Mouse (Mus musculus) bone marrow, adult 2 months (tissue): Measurements from ENCODE around the gene Vmn2r24.

Experiments used
- CTCF ChIP-seq: fragments of 200-500 bp; IDR thresholded peaks from 2 replicates; pipeline ENCODE4 v1.5.1; 2011; ENCODE audit warnings: low read length, control low read depth; ENCODE audit not compliant: control insufficient read depth, insufficient read depth
- POLR2A ChIP-seq: fragments of 200-500 bp; IDR thresholded peaks from 2 replicates; pipeline ENCODE4 v1.6.1; 2011; ENCODE audit warnings: low read depth, mild to moderate bottlenecking, control low read depth, low read length, borderline replicate concordance; ENCODE audit not compliant: control insufficient read depth

DNA sequence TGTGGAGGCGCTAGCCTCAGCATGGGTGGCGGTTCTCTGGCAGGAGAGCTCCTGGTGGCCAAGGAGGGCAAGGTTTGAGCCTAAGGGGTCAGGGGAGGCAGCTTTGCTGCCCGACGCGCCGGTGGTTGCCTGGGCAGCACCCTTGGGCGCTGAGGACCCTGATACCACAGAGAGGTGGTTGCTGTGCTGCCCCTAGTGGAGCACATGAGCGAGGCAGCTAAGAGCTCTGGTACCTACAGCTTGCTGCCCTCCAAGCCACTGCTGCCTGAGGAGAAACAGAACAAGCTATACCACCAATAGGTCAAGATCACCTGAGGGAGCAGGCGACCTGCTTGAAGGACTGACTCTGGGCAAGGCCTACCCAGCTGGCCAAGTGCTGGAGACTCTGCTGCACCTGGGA, 15.1 kb downstream of the Vmn2r24 start:
- no peak for TF ChIP-seq CTCF
- TF ChIP-seq POLR2A = no peak
